Mouse (Mus musculus): Measurements from ENCODE around the gene Myh6. TPM values are rescaled to one million over a fixed set of nuclear protein-coding genes. Genes with fewer than 3 reads are reported as not detected.

Myh6 gene
- polyA plus RNA-seq (2016; fragmentation: Nextera tagmentation; extraction: Ambion mirVana): 0.99 and 1.1 TPM in 2 replicates

DNA sequence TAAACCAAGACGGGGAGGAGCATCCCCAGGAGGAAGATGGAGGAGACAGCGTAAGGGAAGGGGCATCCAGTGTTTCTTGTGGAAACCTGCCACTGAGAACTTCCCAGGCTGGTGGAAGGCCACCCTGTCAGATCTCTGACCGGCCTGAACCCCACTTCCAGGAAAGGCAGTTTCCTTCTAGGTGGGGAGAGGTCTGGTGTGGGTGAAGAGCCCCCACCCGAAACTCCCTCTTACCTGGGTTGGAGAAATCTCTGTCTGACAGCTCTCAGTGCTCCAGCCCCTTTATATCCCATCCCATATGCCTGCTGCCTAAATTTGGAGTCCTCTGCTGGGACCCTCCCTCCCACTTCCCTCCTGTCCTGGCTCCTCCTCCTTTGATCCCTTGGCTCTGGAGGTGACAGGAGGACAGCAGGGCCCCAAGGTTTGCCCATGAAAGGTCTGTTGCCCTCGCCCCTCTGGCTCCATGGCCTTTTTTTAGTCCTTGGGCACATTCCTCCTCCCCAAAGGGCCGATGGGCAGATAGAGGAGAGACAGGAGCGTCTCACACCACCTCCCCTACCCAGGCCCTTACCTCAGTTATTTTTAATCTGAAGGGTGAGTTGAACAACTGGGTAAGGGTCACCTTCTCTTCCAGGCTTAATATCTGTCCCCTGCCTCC lies at the start of gene Myh6:
Gene Myh6, minus strand, starts transcription at position 608 of the 658 bp plus-strand sequence.
- WGBS: 82% methylated on average over 7 of the region's 7 CpGs
- Histone ChIP-seq H3K4me2 (replicated peaks) (no peak within 1 kb of the TSS), H3K9me3 (no peaks in the 10 kb centered on the region), H3K27ac (replicated peaks) (no peak within 1 kb of the TSS), H3K4me1 (no peaks in the 10 kb centered on the region), H3K9ac (replicated peaks) (no peak within 1 kb of the TSS), H3K36me3 (no peaks in the 10 kb centered on the region), H3K4me3 (no peak within 1 kb of the TSS), H3K27me3 (no peaks in the 10 kb centered on the region)
- no peak for ATAC-seq (ENCODE audit: low FRiP score, low read depth)

DNA sequence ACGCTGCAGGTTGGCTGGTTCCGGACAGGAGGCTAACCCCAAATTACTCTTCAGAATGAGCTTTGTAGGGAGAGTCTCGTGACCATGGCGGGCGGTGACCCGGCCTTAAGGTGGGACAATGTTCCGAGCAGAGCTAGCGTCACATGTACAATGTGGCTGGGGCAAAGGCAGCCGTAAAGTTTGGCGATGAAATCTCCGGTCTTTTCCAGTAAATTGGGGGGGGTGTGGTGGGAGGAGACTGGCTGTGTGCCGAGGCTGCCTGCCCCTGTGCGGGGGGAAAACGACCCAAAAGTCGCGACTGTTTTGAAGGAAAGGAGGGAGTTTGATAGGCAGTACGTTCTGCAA lies 49.0 kb upstream of the Myh6 start:
- no peaks in the 10 kb centered on the region for H3K9me3 ChIP-seq
- H3K4me3 ChIP-seq: peak overlapping the region; percentile 76
- peak overlapping the region; percentile 91 for H3K4me2 ChIP-seq (replicated peaks)
- peak overlapping the region; percentile 77 for H3K9ac ChIP-seq (replicated peaks)
- no peaks in the 10 kb centered on the region for H3K27me3 ChIP-seq
- under 1% methylated on average over 17 of the region's 17 CpGs for WGBS
- peaks cover 13% of the 10 kb centered on the region for H3K4me1 ChIP-seq
- peaks cover 12% of the 10 kb centered on the region; the same call in 1 of the 2 replicates for H3K36me3 ChIP-seq
- H3K27ac ChIP-seq (replicated peaks): peak overlapping the region; percentile 58; the same call in 1 of the 2 replicates
- no peak for ATAC-seq (ENCODE audit: low FRiP score, low read depth)

DNA sequence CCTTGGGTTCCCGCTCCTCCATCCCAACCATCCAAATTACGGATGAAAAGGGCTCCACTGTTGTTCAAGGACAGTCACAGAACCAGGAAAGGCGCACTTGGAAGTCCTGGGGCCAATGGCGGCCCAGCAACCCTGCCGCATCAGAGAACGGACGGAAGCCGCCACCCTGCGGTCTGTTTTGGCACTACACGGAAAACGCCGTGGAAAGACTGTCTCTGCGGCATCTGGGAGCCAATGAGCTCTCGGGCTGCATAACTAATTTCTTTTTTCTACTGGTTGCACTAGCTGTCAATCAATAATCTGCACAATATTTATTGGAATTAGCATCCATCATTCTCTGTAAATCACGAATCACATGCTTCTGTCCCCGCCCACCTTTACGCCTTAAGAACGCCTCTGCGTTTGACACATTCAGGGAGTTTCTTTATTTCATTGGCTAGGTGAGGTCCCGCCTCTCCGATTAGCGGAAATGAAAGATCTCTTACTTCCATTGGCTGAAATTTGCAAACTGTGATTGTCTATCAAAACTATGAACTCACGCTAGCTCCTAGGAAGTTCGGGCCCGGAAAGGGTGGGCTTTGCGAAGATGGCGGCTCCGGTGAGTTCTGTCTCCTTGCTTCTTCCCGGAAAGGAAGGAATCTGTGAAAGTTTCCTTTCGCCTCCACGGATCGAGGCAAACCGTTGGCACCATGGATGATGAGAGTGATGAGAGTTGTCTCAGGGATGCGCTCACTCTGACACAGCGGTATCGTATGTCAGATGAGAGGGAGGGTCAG lies 48.5 kb upstream of the Myh6 start, which contains the start of gene Ngdn:
Gene Ngdn, plus strand, starts transcription at position 464 of the 776 bp plus-strand sequence.
- WGBS: 0% methylated on average over 36 of the region's 36 CpGs
- ATAC-seq (ENCODE audit: low FRiP score, low read depth): peak; percentile 96
- H3K4me1 ChIP-seq: peaks cover 13% of the 10 kb centered on the region
- H3K27me3 ChIP-seq: no peaks in the 10 kb centered on the region
- H3K9ac ChIP-seq (replicated peaks): peak within 1 kb of the TSS; percentile 77
- peak within 1 kb of the TSS; percentile 88 for H3K27ac ChIP-seq (replicated peaks)
- H3K36me3 ChIP-seq: peaks cover 12% of the 10 kb centered on the region; the same call in 1 of the 2 replicates
- H3K4me2 ChIP-seq (replicated peaks): peak within 1 kb of the TSS; percentile 91
- peak within 1 kb of the TSS; percentile 76 for H3K4me3 ChIP-seq
- no peaks in the 10 kb centered on the region for H3K9me3 ChIP-seq

DNA sequence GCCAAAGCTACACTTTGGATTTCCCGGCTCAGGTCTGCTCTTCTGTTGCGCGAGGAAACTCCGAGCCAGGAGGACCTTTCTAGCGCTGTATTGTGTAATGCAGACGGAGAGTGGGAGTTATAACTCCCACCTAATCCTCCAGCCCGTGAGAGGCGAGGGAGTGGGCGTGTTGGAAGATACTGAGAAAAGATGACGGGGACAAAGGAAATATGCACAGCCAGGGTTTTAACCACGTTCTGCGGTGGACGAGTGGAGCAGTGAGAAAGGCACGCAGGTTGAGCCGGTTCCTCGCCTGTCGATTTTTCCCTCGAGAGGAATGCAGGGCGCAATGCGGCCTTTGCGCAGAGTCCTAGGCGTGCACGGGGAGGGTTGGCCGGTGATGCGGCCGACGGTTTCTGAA lies 47.9 kb upstream of the Myh6 start:
- Histone ChIP-seq H3K4me3 (peak overlapping the region; percentile 76), H3K9me3 (no peaks in the 10 kb centered on the region)

DNA sequence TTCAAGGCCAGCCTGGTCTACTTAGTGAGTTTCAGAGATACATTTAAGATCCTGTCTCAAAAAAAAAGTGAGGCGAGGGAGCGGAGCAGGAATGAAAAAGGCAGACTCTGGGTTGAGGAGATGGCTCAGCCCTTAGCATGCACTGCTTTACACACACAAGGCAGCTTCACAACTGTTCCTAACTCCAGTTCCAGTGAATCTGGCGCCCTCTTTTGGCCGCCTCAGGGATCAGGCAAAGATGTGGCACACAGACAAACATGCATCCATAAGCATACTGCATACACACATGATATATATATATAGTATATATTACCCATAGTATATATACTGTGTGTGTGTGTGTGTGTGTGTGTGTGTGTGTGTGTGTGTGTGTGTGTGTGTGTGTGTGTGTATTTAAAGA lies 44.4 kb upstream of the Myh6 start:
- no peak overlapping the region for H3K9ac ChIP-seq (replicated peaks)
- H3K4me1 ChIP-seq: 0 out of 2 replicates have a peak, but pooled peaks cover 3% of the 10 kb centered on the region
- no peaks in the 10 kb centered on the region for H3K27me3 ChIP-seq
- H3K4me2 ChIP-seq (replicated peaks): no peak overlapping the region
- no peak overlapping the region for H3K27ac ChIP-seq (replicated peaks)
- ATAC-seq (ENCODE audit: low FRiP score, low read depth): no peak
- no peaks in the 10 kb centered on the region for H3K36me3 ChIP-seq
- H3K4me3 ChIP-seq: no peak overlapping the region
- WGBS: 59% methylated on average over 4 of the region's 4 CpGs
- no peaks in the 10 kb centered on the region for H3K9me3 ChIP-seq

More for the DNA sequence above, 47.9 kb upstream of the Myh6 start:
- Histone ChIP-seq H3K9ac (replicated peaks) (peak overlapping the region; percentile 68), H3K27ac (replicated peaks) (peak overlapping the region; percentile 88), H3K27me3 (no peaks in the 10 kb centered on the region), H3K36me3 (peaks cover 12% of the 10 kb centered on the region; the same call in 1 of the 2 replicates), H3K4me1 (peaks cover 10% of the 10 kb centered on the region; the same call in 1 of the 2 replicates), H3K4me2 (replicated peaks) (peak overlapping the region; percentile 69)
- WGBS: 1% methylated on average over 27 of the region's 27 CpGs
- peak; percentile 54 for ATAC-seq (ENCODE audit: low FRiP score, low read depth)

DNA sequence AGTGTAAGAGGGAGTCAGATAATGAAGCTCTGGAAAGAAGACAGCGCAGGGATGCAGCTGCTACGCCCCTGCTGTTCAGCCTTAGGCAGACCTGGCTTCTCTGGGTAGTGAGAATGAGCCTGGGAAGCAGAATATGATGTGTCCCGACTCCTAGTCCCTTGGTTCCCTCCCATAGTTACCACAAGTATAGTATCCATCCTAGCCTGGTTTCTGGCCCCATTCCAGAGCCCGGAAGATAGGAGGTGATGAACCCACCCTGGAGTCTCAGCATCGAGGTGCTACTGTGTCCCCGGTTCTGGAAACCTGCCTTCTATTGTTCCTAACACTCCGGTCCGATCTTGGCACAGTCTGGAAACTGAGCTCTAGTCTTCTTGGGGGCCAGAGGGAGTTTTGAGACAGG lies 41.7 kb upstream of the Myh6 start:
- 77% methylated on average over 8 of the region's 8 CpGs for WGBS
- no peak for ATAC-seq (ENCODE audit: low FRiP score, low read depth)

DNA sequence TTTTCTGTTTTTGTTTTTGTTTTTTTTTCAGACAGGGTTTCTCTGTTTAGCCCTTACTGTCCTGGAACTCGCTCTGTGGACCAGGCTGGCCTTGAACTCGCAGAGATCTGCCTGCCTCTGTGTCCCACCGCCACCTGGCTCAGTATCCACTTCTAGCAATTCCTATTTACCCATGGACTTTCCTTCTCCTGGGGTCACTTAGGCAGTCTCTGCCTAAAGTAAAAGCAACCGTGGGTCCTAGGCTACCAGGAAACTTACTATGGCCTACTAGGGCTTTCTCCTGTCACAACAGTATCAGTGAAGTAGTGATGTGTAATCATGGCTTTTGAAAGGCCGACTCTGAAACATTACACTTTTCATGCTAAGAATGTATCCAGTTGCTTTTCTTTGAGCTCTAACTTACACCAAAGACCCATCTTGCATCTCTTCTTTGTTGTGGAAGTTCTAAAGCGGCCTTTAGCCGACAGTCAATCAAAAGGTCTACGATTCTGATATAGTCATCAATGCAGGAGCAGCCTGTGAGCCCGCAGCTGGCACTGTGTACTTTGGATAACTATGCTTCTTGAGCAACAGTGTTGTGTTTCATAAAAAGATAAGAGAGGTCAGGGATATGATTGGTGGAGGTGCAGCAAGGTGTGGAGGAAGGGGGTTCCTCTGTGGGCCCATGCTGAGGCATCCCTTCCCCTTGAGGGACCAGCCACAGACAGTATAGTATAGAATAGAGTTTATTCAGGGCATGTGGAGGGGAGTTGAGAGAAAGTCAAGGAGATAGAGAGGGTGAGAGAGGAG lies 40.6 kb upstream of the Myh6 start:
- no peaks in the 10 kb centered on the region for H3K36me3 ChIP-seq
- no peaks in the 10 kb centered on the region for H3K27me3 ChIP-seq
- ATAC-seq (ENCODE audit: low FRiP score, low read depth): no peak
- no peak overlapping the region for H3K27ac ChIP-seq (replicated peaks)
- peaks cover 14% of the 10 kb centered on the region for H3K4me1 ChIP-seq
- no peak overlapping the region for H3K4me2 ChIP-seq (replicated peaks)
- 85% methylated on average over 9 of the region's 9 CpGs for WGBS
- no peaks in the 10 kb centered on the region for H3K9me3 ChIP-seq
- H3K9ac ChIP-seq (replicated peaks): no peak overlapping the region
- H3K4me3 ChIP-seq: no peak overlapping the region

More for the DNA sequence above, 41.7 kb upstream of the Myh6 start:
- H3K4me2 ChIP-seq (replicated peaks): no peak overlapping the region
- H3K4me3 ChIP-seq: no peak overlapping the region
- no peak overlapping the region for H3K9ac ChIP-seq (replicated peaks)
- H3K27me3 ChIP-seq: no peaks in the 10 kb centered on the region
- no peak overlapping the region for H3K27ac ChIP-seq (replicated peaks)
- H3K9me3 ChIP-seq: no peaks in the 10 kb centered on the region
- peaks cover 12% of the 10 kb centered on the region for H3K4me1 ChIP-seq
- H3K36me3 ChIP-seq: no peaks in the 10 kb centered on the region

DNA sequence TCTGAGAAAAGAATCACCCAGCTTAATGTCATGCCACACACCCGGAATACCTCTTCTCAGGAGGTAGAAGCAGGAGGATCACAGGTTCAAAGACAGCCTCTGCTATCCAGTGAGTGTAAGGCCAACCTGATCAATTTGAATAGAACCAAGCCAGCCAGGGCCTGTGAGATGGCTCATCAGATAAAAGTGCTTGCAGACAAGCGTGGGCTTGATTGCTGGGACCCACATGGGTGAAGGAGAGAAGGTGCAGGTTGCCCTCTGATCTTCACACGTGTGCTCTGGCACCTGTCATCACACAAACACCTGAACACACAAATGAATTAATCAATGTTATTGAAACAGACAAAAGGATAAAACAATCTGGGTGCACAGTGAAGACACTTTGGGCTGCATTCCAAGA lies 39.8 kb upstream of the Myh6 start:
- no peaks in the 10 kb centered on the region for H3K36me3 ChIP-seq
- H3K27me3 ChIP-seq: no peaks in the 10 kb centered on the region
- no peak overlapping the region for H3K27ac ChIP-seq (replicated peaks)
- no peak for ATAC-seq (ENCODE audit: low FRiP score, low read depth)
- 76% methylated on average over 3 of the region's 3 CpGs for WGBS
- peaks cover 14% of the 10 kb centered on the region for H3K4me1 ChIP-seq
- no peak overlapping the region for H3K4me3 ChIP-seq
- no peak overlapping the region for H3K9ac ChIP-seq (replicated peaks)
- H3K9me3 ChIP-seq: no peaks in the 10 kb centered on the region
- no peak overlapping the region for H3K4me2 ChIP-seq (replicated peaks)

DNA sequence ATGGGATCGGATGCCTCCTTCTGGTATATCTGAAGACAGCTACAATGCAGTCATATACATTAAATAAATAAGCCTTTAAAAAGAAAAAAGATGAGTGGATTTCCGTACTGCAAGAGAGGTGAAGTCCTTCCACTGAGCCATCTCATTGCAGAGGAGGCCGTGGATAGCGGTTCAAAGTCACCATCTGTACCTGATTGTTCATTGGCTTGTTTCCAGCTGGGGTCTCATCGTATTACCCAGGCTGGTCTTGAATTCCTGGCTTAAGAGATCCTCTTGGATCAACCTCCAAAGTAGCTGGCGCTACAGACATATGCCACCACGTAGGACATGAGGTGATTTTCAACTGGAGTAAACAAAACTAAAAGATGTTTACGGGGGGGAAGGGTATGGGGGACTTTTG lies 39.2 kb upstream of the Myh6 start:
- Histone ChIP-seq H3K27ac (replicated peaks) (no peak overlapping the region), H3K4me3 (no peak overlapping the region), H3K27me3 (no peaks in the 10 kb centered on the region), H3K9me3 (no peaks in the 10 kb centered on the region), H3K4me2 (replicated peaks) (no peak overlapping the region), H3K9ac (replicated peaks) (no peak overlapping the region), H3K36me3 (no peaks in the 10 kb centered on the region), H3K4me1 (peaks cover 14% of the 10 kb centered on the region)
- WGBS: 82% methylated on average over 8 of the region's 8 CpGs
- ATAC-seq (ENCODE audit: low FRiP score, low read depth): no peak

DNA sequence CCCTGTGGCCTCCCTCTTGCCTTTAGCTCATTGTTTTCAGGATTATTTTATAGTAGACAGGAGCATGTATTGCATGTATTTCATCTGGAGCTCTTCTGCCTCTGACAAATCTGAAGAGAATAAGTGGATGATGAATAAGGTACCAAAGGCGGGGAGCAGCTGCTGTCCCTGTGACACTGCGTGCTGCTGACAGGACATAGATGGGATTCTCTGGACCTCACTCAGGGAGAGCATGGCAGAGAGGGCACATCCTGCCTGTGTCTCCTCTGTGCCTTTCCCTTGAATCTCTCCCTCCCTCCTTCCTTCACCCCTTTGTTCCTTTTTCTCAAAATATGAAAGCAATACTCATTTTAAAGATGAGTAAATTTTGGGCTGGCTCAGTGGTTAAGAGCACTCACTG lies 38.8 kb upstream of the Myh6 start:
- ATAC-seq (ENCODE audit: low FRiP score, low read depth): no peak
- no peaks in the 10 kb centered on the region for H3K36me3 ChIP-seq
- peaks cover 14% of the 10 kb centered on the region for H3K4me1 ChIP-seq
- no peak overlapping the region for H3K9ac ChIP-seq (replicated peaks)
- no peaks in the 10 kb centered on the region for H3K9me3 ChIP-seq
- no peak overlapping the region for H3K27ac ChIP-seq (replicated peaks)
- H3K4me3 ChIP-seq: no peak overlapping the region
- no peaks in the 10 kb centered on the region for H3K27me3 ChIP-seq
- H3K4me2 ChIP-seq (replicated peaks): no peak overlapping the region
- 86% methylated on average over 2 of the region's 2 CpGs for WGBS

DNA sequence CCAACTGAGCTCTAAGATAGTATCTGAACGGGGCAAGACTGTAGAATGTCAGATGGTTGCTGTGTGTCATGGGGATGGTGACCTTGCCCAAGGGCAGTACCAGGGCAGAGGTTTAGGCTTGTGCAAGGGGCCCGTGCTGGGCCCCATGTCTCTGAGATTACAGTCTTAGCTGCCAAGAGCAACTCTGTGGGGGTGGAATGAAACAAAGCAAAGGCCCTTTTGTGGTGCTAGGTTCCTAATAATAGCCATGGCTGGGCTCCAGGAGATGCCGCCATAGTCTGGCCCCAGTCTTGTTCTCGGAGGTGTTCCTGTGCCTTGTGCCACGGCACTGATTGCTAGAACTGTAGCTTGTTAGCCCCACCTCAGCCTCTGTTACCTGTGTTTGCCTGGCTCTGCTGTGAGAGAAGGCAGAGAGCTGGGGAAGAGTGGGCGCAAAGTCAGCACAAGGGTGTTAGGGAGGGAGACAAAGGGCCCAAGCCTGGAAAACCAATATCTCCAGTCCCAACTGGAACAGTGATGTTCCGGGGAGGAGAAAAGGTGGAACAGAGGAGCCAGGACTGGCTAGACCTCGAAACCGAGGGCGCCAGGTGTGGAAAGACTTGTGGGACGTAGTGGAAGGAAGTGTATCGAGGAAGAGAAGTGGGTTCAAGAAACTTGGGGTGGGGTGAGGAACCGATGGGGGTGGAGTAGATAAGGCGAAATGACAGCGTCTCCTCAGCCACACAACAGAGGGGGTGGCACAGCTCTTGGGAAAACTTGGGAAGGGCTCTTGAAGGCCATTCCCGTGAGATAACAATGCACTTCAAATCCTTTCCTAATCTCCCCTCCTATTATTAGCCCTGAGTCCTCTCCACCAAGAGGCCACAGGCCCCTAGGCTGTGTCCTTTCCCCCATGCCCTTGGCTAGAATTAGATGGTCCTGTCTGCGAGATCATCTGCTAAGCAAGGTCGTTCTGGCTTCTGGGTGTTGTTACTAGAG lies 37.4 kb upstream of the Myh6 start:
- H3K27ac ChIP-seq (replicated peaks): no peak overlapping the region
- no peaks in the 10 kb centered on the region for H3K36me3 ChIP-seq
- H3K9ac ChIP-seq (replicated peaks): no peak overlapping the region
- peaks cover 14% of the 10 kb centered on the region for H3K4me1 ChIP-seq
- no peak overlapping the region for H3K4me3 ChIP-seq
- H3K9me3 ChIP-seq: no peaks in the 10 kb centered on the region
- 67% methylated on average over 18 of the region's 18 CpGs for WGBS
- no peak for ATAC-seq (ENCODE audit: low FRiP score, low read depth)
- no peak overlapping the region for H3K4me2 ChIP-seq (replicated peaks)
- H3K27me3 ChIP-seq: no peaks in the 10 kb centered on the region
